Mouse (Mus musculus): Measurements from ENCODE around the gene Ifitm1. TPM values are rescaled to one million over a fixed set of nuclear protein-coding genes. Genes with fewer than 3 reads are reported as not detected.

Ifitm1 gene
- total and polyA plus RNA-seq, 3 experiments: 0.23 TPM; not detected in 2

GRCm38 (mm10) chr7:140970931-140971330 lies 3.9 kb downstream of the Ifitm1 start:
- Histone ChIP-seq H3K9ac (ENCODE audit: control insufficient read depth, low read depth, low read length, poor library complexity, severe bottlenecking) (no peak overlapping the region), H3K36me3 (ENCODE audit: control insufficient read depth in 1 of 2, insufficient read depth in 2 of 2, low read length in 2 of 2) (no peaks in the 10 kb centered on the region), H3K27ac (ENCODE audit: control insufficient read depth, low read depth, low read length) (no peak overlapping the region), H3K79me2 (ENCODE audit: control insufficient read depth, insufficient read depth, low read length, poor library complexity) (no peaks in the 10 kb centered on the region), H3K9me3 (replicated peaks; ENCODE audit: insufficient read depth, low read length) (no peaks in the 10 kb centered on the region), H3K27me3 (ENCODE audit: control insufficient read depth in 1 of 2, insufficient read depth in 2 of 2, low read length in 2 of 2) (peaks cover 0 to 2% of the 10 kb centered on the region in 2 experiments; a peak in 3 of 4 replicates), H3K4me1 (ENCODE audit: control insufficient read depth in 1 of 2, insufficient read depth in 2 of 2, low read length in 2 of 2) (no peaks in the 10 kb centered on the region), H3K4me3 (ENCODE audit: control insufficient read depth in 1 of 2, insufficient read depth in 1 of 2, low read depth in 2 of 2, low read length in 2 of 2) (no peak overlapping the region)
- DNase-seq (ENCODE audit: low read depth, low spot score): no peak
- no peak for TF ChIP-seq POLR2A (IDR thresholded peaks at IDR 0.05; ENCODE audit: control insufficient read depth in 1 of 2, insufficient read depth in 1 of 2, low read depth in 1 of 2, low read length in 2 of 2, poor library complexity in 1 of 2)
- TF ChIP-seq GATA1 (IDR thresholded peaks at IDR 0.05; ENCODE audit: low read depth, low read length): no peak
- TF ChIP-seq ZKSCAN1 (IDR thresholded peaks at IDR 0.05; ENCODE audit: low read depth, low read length): no peak

- Histone ChIP-seq H3K27ac (ENCODE audit: control insufficient read depth, low read depth, low read length) (no peak overlapping the region), H3K4me3 (ENCODE audit: control insufficient read depth in 1 of 2, insufficient read depth in 1 of 2, low read depth in 2 of 2, low read length in 2 of 2) (no peak overlapping the region), H3K36me3 (ENCODE audit: control insufficient read depth in 1 of 2, insufficient read depth in 2 of 2, low read length in 2 of 2) (no peaks in the 10 kb centered on the region), H3K9me3 (replicated peaks; ENCODE audit: insufficient read depth, low read length) (no peaks in the 10 kb centered on the region), H3K79me2 (ENCODE audit: control insufficient read depth, insufficient read depth, low read length, poor library complexity) (no peaks in the 10 kb centered on the region), H3K27me3 (ENCODE audit: control insufficient read depth in 1 of 2, insufficient read depth in 2 of 2, low read length in 2 of 2) (peaks cover 0 to 2% of the 10 kb centered on the region in 2 experiments; a peak in 3 of 4 replicates), H3K9ac (ENCODE audit: control insufficient read depth, low read depth, low read length, poor library complexity, severe bottlenecking) (no peak overlapping the region), H3K4me1 (ENCODE audit: control insufficient read depth in 1 of 2, insufficient read depth in 2 of 2, low read length in 2 of 2) (no peaks in the 10 kb centered on the region)
- TF ChIP-seq KAT2A (conservative IDR thresholded peaks at IDR 0.05; ENCODE audit: low read depth, low read length): no peak
- no peak for TF ChIP-seq MEF2A (IDR thresholded peaks at IDR 0.05; ENCODE audit: extremely low read depth, insufficient replicate concordance, low read depth, low read length, poor library complexity, severe bottlenecking)
- no peak for TF ChIP-seq USF2 (IDR thresholded peaks at IDR 0.05; ENCODE audit: borderline replicate concordance in 1 of 2, insufficient read depth in 1 of 2, low read depth in 1 of 2, low read length in 2 of 2)
- no peak for TF ChIP-seq ZKSCAN1 (IDR thresholded peaks at IDR 0.05; ENCODE audit: low read depth, low read length)
- no peak for TF ChIP-seq ZNF384 (IDR thresholded peaks at IDR 0.05; ENCODE audit: low read depth, low read length)
- TF ChIP-seq MXI1 (IDR thresholded peaks at IDR 0.05; ENCODE audit: low read depth, low read length): no peak
- no peak for TF ChIP-seq NRF1 (IDR thresholded peaks at IDR 0.05; ENCODE audit: insufficient read depth, low read depth, low read length, poor library complexity, severe bottlenecking)
- TF ChIP-seq ETS1 (IDR thresholded peaks at IDR 0.05; ENCODE audit: low read depth, low read length): no peak
- TF ChIP-seq UBTF (IDR thresholded peaks at IDR 0.05; ENCODE audit: borderline replicate concordance, insufficient read depth, low read depth, low read length): no peak
- no peak for TF ChIP-seq SMC3 (IDR thresholded peaks at IDR 0.05; ENCODE audit: low read depth, low read length)
- TF ChIP-seq ZC3H11A (IDR thresholded peaks at IDR 0.05; ENCODE audit: low read depth, low read length): no peak
- no peak for TF ChIP-seq ZMIZ1 (IDR thresholded peaks at IDR 0.05; ENCODE audit: low read depth, low read length)
- no peak for TF ChIP-seq E2F4 (IDR thresholded peaks at IDR 0.05; ENCODE audit: borderline replicate concordance, low read depth, low read length)
- TF ChIP-seq ELF1 (IDR thresholded peaks at IDR 0.05; ENCODE audit: low read depth, low read length): no peak
- no peak for TF ChIP-seq MAZ (IDR thresholded peaks at IDR 0.05; ENCODE audit: low read depth, low read length)
- no peak for TF ChIP-seq MYC (IDR thresholded peaks at IDR 0.05; ENCODE audit: low read depth, low read length)
- no peak for TF ChIP-seq POLR2AphosphoS5 (IDR thresholded peaks at IDR 0.05; ENCODE audit: borderline replicate concordance, low read depth, low read length)
- TF ChIP-seq TBP (IDR thresholded peaks at IDR 0.05; ENCODE audit: low read depth, low read length): no peak
- TF ChIP-seq GABPA (IDR thresholded peaks at IDR 0.05; ENCODE audit: low read depth, low read length): no peak
- no peak for TF ChIP-seq POLR2AphosphoS2 (IDR thresholded peaks at IDR 0.05; ENCODE audit: low read length)
- no peak for DNase-seq (ENCODE audit: low read depth, low spot score)
Observed at GRCm38 (mm10) chr7:140971479-140972171, 4.6 kb downstream of the Ifitm1 start.
